Mouse (Mus musculus): ENCODE data around the gene Pi4ka.

- TF ChIP-seq KAT2A (IDR thresholded peaks at IDR 0.05; ENCODE audit: insufficient replicate concordance, low read length) (no peak), CHD1 (IDR thresholded peaks at IDR 0.05; ENCODE audit: low read depth, low read length) (no peak), MXI1 (IDR thresholded peaks at IDR 0.05; ENCODE audit: low read depth, low read length) (no peak), CTCF (conservative IDR thresholded peaks at IDR 0.05 in 1 of 2, IDR thresholded peaks at IDR 0.05 in 1 of 2; ENCODE audit: low read depth in 2 of 2, low read length in 2 of 2) (no peak), POLR2AphosphoS2 (IDR thresholded peaks at IDR 0.05; ENCODE audit: low read depth, low read length) (no peak), POLR2A (IDR thresholded peaks at IDR 0.05; ENCODE audit: low read depth, low read length) (no peak), ZNF384 (IDR thresholded peaks at IDR 0.05; ENCODE audit: low read depth, low read length) (no peak), TCF12 (IDR thresholded peaks at IDR 0.05; ENCODE audit: low read depth, low read length) (no peak), IRF4 (IDR thresholded peaks at IDR 0.05; ENCODE audit: low read depth, low read length) (no peak), BHLHE40 (IDR thresholded peaks at IDR 0.05; ENCODE audit: low read depth, low read length) (no peak), UBTF (IDR thresholded peaks at IDR 0.05; ENCODE audit: low read depth, low read length) (no peak), GABPA (IDR thresholded peaks at IDR 0.05; ENCODE audit: insufficient replicate concordance, low read depth, low read length) (no peak), SMC3 (IDR thresholded peaks at IDR 0.05; ENCODE audit: low read depth, low read length) (no peak), CHD2 (IDR thresholded peaks at IDR 0.05; ENCODE audit: low read length) (no peak)
Observed at GRCm38 (mm10) chr16:17383594-17384326, 22.4 kb downstream of the Pi4ka start.

All from CH12.LX (cell line).